Mouse (Mus musculus) lung, adult 2 months (tissue): ENCODE data around the gene Unc13a.

ENCODE experiments used
- CTCF ChIP-seq: fragments of 200-500 bp; IDR thresholded peaks from 2 replicates; pipeline ENCODE4 v1.5.1; 2011; ENCODE audit warnings: mild to moderate bottlenecking, low read length, control low read depth; ENCODE audit not compliant: insufficient read depth
- POLR2A ChIP-seq: fragments of 200-500 bp; IDR thresholded peaks from 2 replicates; pipeline ENCODE4 v1.6.1; 2011; ENCODE audit warnings: low read depth, mild to moderate bottlenecking, control low read depth, low read length, borderline replicate concordance; ENCODE audit errors: extremely low read depth

GRCm38 (mm10) chr8:71645510-71645909, 26.0 kb downstream of the Unc13a start:
- TF ChIP-seq CTCF (no peak), POLR2A (no peak)
